Mouse (Mus musculus) heart, adult 8-10 months (tissue): ENCODE measurements around the gene Thoc5. TPM values are rescaled to one million over a fixed set of nuclear protein-coding genes. Genes with fewer than 3 reads are reported as not detected.

Source experiments
- DNase-seq: peaks from one replicate; pipeline ENCODE4 v3.0.0; 2022; ENCODE audit warnings: low spot score
- total RNA-seq, 4 experiments: library from RNA; stranded (reverse); gene quantifications; 2 replicates each; pipeline ENCODE4 v1.2.4; 2022

The Thoc5 gene
- total RNA-seq, 4 experiments from 2014 or later = 14.9 to 19.8 (median 16.2) TPM

- no peak for DNase-seq
Observed at GRCm38 (mm10) chr11:4906231-4906630, 11.1 kb downstream of the Thoc5 start.

- peak; percentile 31 for DNase-seq
Observed at GRCm38 (mm10) chr11:4916068-4916467, 20.9 kb downstream of the Thoc5 start.

- DNase-seq = no peak
Observed at GRCm38 (mm10) chr11:4921281-4921680, 26.2 kb downstream of the Thoc5 start.

- DNase-seq = peak; percentile 22
Observed at GRCm38 (mm10) chr11:4921751-4922150, 26.6 kb downstream of the Thoc5 start.

- DNase-seq = no peak
Observed at GRCm38 (mm10) chr11:4927224-4927623, 32.1 kb downstream of the Thoc5 start.

GRCm38 (mm10) chr11:4931009-4931601, 36.0 kb downstream of the Thoc5 start:
- peak; percentile 8 for DNase-seq

- DNase-seq = no peak
Observed at GRCm38 (mm10) chr11:4936243-4936642, 41.1 kb downstream of the Thoc5 start.

- DNase-seq = no peak
Observed at GRCm38 (mm10) chr11:4946530-4946929, 51.4 kb downstream of the Thoc5 start.

GRCm38 (mm10) chr11:4946947-4947812, 52.1 kb downstream of the Thoc5 start:
- no peak for DNase-seq

GRCm38 (mm10) chr11:4947813-4948174, 52.7 kb downstream of the Thoc5 start, which contains the start of gene Nefh:
Gene Nefh (minus strand): TSS chr11:4948064.
- no peak for DNase-seq

- no peak for DNase-seq
Observed at GRCm38 (mm10) chr11:4948792-4949191, 53.7 kb downstream of the Thoc5 start.

GRCm38 (mm10) chr11:4949256-4950044, 54.3 kb downstream of the Thoc5 start:
- no peak for DNase-seq

GRCm38 (mm10) chr11:4953401-4953800, 58.3 kb downstream of the Thoc5 start:
- no peak for DNase-seq

GRCm38 (mm10) chr11:4953918-4954317, 58.8 kb downstream of the Thoc5 start:
- DNase-seq = no peak

- no peak for DNase-seq
Observed at GRCm38 (mm10) chr11:4963099-4963808, 68.1 kb downstream of the Thoc5 start.

- DNase-seq = no peak
Observed at GRCm38 (mm10) chr11:4966325-4966724, 71.2 kb downstream of the Thoc5 start.

- DNase-seq = no peak
Observed at GRCm38 (mm10) chr11:4966888-4967287, 71.8 kb downstream of the Thoc5 start.

- DNase-seq = no peak
Observed at GRCm38 (mm10) chr11:4967549-4967948, 72.4 kb downstream of the Thoc5 start.

- DNase-seq = no peak
Observed at GRCm38 (mm10) chr11:4968376-4968775, 73.3 kb downstream of the Thoc5 start.

- no peak for DNase-seq
Observed at GRCm38 (mm10) chr11:4972967-4973870, 78.1 kb downstream of the Thoc5 start.

GRCm38 (mm10) chr11:4973871-4974256, 78.7 kb downstream of the Thoc5 start:
- DNase-seq = no peak
